Mouse (Mus musculus) monocyte, adult 5-6 weeks (primary cell): Measurements from ENCODE around the gene Hdac9. TPM values are rescaled to one million over a fixed set of nuclear protein-coding genes. Genes with fewer than 3 reads are reported as not detected.
"Not testable (repeated sequence)": the region's sequence is repeated elsewhere in the genome, so short reads cannot be mapped to it uniquely, and the experiment has no call there.

ENCODE experiments used
- ATAC-seq: fragments of 153-309, 156-312 bp; replicated peaks from 2 replicates; pipeline ENCODE4 v1.8.0; 2017; ENCODE audit warnings: mild to moderate bottlenecking; ENCODE audit not compliant: low TSS enrichment, insufficient number of reproducible peaks, severe bottlenecking, poor library complexity, low FRiP score
- total RNA-seq: library from RNA; stranded (forward); fragments of 200-1000, 200-491, 200-594 nt; gene quantifications from 3 replicates; pipeline ENCODE4 v1.2.3, GENCODE M21; 2017

Hdac9 gene
- total RNA-seq, 1 experiment from 2014 or later: 8.8 TPM

DNA sequence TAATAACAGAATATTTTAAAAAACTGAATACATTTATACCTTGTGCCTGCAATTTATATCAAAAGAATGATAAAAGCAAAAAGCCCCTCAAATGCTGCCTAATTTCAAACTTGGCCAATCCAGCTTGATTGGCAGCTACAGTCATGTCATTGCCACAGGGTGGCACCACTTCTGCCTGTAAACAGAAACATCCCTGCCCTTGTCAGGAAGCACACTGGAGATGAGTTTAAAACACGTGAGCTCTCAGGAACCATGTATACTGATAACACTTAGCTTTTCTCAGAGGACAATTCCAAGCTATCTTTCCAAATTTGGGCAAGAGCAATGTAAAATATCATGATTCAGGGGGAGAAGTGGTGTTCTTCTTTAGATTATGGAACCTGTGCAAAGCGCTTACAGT, 465.7 kb downstream of the Hdac9 start:
- no peak for ATAC-seq

DNA sequence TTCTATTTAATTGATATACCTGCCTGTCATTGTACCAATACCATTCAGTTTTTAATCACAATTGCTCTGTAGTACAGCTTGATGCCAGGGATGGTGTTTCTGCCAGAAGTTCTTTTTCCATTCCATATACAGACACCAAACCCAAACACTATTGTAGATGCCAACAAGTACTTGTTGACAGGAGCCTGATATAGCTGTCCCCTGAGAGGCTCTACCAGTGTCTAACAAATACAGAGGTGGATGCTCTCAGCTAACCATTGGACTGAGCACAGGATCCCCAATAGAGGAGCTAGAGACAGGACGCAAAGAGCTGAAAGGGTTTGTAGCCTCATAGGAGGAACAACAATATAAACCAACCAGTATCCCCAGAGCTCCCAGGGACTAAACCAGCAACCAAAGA, 472.2 kb downstream of the Hdac9 start:
- ATAC-seq: not testable (repeated sequence)

DNA sequence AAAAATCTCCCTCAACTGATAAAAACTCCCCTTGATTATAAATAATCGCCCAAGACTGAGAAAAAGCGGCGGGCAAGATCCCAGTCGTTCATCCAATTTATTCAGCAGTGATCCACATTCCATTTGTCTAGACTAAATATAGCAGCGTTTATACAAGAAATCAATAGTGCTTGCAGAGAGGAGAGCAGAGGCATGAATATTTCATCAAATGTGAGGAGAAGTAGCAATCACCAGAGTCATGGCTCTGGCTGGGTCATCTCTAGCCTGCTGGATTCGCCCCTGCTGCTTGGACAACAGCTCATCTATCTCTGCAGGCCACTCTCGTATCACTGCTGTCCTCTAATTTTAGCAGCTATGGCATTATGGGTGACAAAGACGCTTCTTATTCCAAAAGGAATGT, 476.0 kb downstream of the Hdac9 start:
- ATAC-seq: no peak

DNA sequence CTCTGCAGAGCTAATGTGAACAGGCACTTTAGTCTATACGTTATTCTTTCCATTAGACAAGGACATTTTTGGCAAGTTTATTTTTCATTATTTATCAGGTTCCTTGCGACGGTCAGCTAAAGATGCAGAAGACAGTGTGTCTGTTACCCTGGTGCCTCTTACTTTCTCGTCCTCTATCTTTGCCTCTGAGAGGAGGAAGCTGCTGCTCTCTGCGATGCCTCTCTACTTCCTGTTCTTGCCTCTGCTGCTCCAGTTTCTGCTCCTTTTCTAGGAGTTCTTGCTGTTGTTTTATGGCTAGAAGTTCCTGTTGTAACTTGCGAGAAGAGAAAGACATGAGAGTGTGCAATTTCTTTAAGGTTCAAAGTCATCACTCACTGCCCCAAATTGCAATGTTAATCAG, 484.0 kb downstream of the Hdac9 start:
- ATAC-seq: 0 out of 2 replicates have a peak, but pooled peaks have one; percentile 35

DNA sequence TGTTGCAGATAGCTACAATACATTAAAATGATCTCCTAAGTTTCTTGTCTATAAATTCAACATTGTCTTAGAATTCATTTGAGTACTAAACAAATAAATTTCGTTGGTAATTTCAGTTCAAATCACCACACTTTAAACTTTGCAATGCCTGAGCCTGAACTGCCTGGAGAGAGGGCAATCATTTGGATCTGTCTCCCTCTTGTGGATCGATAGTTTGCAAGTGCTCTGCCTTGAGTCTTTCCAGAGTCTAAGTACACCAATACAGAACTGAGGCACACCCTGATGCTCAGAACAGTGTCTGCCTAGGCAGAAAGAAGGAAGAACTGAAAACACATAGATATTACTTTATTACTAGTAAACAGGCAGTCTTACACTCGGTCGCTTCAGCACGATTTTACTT, 484.4 kb downstream of the Hdac9 start:
- no peak for ATAC-seq

DNA sequence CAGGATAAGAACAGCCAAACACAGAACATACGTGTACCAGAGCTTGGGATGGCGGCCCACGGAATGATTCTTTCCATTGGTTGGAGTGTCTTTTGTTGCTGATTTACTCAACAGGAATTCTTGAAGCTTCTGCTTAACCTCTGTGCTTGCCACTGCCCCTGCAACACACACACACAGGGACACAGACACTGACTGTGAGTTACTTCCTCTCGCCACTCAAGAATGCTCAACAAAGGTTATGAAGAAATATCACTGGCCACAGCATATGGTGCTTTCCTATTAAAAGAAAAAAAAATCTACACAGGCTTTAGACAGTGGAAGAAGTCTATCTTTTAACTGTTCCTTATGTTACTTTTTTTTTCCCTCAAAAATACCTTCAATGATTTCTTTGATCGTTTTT, 485.1 kb downstream of the Hdac9 start:
- no peak for ATAC-seq

DNA sequence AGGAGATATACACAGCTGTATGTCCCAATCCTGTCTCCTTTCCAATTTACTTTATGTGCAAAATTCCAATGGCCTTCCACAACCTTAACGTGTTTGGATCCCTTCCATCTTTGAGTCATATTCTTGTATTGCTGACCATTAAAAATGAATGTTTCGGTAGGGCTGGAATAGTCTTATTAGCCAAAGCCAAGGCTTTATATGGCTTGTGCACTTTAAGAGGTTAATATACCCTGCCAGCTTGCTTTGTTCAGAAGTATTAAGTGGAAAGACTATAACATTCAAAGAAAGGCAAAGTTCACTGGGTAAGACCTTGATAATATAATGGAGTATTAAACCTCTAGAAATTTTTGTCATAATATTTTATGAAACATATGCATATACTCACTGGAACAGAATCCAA, 491.4 kb downstream of the Hdac9 start:
- ATAC-seq: no peak

DNA sequence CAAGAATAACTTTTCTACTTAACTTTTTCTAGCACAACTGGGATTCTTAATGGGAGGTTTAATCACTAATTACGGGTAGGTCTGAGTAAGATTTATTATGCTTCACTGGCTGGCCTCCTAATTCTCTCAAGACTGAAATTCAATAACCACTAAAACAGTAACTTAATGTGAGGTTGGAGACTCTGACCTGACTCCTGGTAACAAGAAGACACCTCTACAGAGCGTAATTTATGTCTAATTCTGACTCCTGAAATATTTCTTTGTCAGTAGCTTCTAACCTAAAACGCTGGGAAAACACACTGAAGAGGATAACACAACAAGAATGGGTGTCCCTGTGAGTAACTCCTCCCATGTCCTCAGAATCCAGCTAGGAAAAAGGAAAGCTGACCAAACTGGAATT, 508.8 kb downstream of the Hdac9 start:
- no peak for ATAC-seq

DNA sequence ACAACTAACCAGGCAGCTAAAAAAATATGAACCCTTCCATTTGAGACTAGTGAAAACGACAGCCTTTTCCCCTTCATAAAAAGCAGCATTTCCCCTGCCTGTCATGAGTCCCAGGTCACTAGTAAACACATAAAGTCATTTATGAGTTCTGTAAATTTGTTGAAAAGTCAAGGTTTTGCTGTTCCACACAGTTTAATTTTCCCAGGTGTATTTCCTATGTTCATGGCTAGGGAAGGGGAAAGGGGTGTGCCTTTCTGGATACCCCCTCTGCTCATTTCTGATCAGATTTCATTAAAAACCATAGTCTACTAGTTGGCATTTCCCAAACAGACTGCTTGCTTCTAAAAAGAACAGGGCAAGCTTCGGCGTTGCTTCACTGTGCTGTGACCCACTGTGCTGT, 509.8 kb downstream of the Hdac9 start:
- no peak for ATAC-seq

DNA sequence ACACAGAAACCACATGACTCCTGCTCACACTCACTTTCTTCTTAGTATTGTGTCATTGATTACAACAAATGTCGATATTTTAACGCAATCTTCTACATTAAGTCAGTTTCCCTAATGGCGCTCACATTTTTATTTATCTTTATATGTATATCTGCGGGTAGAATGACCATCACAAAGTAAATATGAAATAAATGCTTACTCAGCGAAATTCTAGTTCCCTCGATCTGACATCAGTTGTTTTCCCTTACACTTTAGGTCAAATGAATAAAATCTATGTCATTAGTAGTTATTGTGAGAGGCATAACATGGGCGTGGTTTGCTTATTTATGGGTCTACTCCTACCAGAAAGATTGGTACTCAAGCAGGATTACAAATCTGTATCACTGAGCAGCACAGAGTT, 514.8 kb downstream of the Hdac9 start:
- no peak for ATAC-seq

DNA sequence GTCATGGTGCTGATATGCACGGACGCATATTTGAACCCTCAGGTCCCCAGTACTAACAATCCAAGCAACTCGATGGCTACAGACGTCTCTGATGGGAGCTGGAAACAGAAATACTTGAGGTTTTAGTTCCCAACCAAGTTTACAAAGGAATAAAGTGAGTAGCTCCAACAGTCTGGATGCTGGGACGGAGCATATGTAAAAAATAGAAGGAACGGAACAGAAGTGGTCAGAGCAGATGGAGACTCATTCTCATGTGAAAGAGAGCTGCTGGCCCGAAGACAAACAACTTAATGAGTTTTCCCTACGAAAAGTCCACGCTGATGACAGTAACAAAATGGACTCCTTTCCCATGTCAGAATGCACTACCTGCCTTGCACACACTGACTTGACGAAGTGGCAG, 518.3 kb downstream of the Hdac9 start:
- no peak for ATAC-seq

DNA sequence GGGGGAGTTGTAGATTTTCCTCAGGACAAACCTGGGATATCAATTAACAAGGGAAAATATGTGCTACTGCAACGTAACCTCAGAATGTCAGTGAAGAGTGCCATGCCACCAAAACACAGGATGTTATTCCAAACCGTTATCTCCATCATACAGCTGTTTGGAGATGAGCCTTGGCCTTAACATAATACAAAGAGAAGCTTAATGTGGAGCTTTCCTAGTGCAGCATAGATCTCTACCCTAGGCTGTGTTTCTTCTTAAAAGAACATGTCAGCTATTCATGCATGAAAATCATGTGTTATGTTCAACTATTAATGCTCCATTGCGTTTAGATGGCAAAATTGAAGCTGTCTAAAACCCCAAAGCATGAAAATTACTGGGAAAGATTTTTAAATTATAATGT, 522.6 kb downstream of the Hdac9 start:
- no peak for ATAC-seq

DNA sequence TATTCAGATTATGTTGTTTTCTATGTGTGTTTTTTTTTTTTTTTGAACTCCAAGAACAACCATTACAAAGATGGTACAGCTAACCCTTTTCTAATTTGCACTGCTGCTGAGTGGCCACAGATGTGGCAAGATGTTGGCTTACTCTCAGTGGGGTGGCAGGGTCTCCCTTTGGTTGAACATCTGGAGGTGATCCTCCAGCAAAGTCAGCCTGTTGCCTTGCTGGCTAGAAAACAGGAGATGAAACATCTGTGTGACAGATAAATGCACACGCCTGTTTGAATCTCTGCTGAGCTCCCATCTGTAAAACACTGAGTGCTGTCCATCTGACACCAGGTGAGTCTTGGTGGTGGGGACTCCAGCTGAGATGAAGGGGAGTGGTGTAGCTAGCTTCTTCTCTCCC, 537.2 kb downstream of the Hdac9 start:
- no peak for ATAC-seq

DNA sequence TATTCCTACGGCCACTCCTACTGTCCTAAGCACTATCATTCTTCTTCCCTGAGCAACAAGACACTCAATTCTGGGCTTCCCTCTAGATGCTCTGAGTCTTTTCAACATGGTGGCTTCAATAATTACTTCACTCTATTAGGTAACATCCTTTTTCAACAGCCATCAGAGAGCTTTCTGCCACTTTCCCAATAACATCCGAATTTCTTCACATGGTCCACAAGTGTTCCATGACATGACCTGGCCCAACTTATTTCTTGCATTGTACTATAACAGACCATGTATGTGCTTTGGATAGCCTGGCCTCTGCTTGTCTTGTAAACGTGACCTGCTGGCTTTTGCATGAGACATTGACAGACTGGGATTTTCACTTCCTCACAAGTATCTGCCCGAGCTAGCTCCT, 538.3 kb downstream of the Hdac9 start:
- ATAC-seq: no peak

DNA sequence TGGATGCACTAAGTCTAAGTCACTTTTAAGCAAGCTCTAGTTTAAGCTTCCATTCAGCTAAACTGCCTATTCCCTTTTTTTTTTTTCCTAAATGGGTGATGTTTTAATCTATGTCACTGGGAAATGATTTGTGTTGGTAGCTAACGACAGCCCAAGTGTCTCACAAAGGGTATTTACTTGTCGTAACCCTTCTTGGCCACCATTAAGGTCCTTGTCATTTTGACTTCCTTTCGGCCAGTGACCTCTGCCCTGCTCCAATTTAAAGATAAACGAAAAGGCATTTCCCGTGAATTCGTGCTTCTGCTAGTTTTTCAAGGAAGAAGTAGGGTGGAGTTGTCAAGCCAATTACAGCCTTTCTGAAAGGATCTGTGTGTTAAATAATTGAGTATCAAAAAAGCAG, 565.0 kb downstream of the Hdac9 start:
- no peak for ATAC-seq

DNA sequence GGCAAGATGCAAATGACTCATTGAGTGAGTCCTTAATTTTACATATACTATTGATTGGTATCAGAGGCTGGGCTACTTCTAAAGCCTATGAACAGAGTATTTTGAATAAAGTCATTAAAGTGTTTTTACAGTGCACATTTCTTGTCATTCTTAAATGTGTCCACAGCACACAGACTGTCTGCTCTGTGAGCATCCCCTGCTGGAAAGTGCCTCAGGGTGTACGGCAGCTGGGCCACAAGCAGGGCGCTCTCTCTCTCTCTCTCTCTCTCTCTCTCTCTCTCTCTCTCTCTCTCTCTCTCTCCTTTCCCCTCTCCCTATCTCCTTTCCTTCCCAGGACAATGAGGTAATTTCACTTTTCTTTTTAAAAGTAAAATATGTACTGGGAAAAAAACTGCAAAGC, 569.4 kb downstream of the Hdac9 start:
- ATAC-seq: no peak

DNA sequence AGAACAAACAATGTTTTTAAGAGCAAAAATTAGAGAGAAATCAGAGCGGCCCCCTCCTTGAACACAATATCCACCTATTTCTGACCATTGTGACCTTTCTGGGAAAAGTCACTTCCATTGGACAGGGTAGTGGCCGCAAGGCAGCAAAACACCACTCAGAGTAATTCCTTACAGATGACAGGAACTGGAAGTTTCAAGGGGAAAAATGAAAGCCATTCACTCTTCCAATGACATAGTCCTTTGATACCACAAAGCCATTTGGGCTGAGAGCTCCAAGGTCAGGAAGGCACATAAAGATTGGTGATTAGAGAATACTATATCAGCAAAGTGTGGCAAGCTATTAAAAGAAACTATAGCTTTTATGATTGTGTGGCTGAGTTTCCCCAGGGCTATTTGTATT, 574.1 kb downstream of the Hdac9 start:
- no peak for ATAC-seq

DNA sequence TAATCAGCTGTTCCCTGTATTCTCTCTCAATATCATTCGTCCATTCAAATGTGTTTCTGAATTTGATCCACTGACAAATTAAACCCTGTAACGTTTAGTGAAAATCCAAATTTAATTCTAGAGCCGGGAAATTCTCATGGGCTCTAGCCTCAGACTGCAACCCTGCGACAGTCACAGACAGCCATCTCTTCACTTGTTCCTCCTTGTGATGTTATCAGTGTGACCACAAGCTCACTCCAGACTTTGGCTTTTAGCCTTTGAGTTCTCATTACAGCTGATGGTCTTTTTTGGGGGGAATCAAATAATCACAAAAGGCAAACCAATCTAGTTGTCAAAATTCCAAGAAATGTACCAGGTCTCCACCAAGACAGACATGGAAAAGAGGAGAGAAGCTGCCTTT, 578.0 kb downstream of the Hdac9 start:
- ATAC-seq: no peak

DNA sequence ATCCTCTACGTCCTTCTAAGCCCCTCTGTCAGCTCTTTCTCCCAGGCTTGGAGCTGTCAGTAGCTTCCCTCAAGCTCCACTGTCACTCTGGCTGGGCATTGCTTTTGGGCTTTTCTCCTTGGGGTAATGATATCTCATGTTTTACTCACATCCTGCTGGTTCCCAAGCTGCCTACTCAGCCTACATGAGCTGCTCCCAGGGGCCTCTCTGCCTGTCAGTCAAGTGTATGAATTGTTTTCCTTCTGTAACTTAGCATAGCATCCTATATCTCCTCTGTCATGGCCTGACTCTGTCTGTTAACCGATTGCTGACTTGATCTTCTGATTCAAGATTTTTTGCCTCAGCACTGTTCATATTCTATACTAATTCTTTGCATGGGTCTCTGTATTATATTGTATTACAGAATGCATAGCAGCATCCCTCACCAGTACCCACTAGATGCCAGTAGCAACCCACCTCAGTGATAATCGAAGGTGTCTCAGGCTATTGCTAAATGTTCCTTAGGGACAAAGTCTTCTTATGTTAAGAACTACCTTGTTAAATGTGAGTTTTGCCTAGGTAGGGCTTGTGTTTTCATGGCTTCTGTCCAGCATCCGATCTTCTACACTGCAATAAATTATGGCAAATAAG, 582.3 kb downstream of the Hdac9 start:
- ATAC-seq: no peak

DNA sequence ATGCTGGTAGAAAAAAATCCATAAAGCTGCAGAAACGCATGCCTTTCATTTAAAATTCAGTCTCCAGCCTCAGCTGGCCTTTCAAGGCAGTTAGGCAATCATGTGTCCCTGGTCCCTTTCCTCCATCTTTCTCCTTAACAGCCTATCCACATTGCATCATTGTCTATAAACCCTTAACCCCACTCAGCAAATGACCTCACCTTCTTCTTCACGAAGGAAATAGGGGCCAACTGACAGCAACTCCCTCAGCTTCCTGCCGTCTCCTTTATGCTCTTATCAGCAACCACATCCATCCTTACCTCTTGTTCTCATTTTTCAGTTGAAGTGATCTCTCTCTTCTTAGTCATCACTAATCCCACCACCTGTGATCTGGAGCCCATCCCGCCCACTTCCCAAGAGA, 584.0 kb downstream of the Hdac9 start:
- ATAC-seq: no peak

DNA sequence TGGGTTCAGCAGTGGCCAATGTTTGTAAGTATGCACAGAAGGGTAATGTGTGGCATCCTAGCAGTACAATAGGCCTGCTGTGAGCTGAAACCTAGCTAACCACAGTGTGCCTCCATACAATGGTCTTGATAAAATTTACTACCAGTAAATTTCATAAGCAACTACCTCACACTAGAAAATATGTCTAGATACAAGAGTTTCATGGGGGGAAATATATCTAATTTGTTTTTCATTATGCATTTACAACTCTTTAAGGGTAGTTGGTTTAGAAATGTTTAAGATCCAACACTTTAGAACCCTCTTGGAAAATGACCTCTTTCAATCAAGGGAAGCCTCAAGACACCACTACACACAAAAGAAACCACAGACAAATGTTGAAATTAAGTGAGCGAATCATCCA, 589.8 kb downstream of the Hdac9 start:
- ATAC-seq: no peak
